In the genomic region with DNA sequence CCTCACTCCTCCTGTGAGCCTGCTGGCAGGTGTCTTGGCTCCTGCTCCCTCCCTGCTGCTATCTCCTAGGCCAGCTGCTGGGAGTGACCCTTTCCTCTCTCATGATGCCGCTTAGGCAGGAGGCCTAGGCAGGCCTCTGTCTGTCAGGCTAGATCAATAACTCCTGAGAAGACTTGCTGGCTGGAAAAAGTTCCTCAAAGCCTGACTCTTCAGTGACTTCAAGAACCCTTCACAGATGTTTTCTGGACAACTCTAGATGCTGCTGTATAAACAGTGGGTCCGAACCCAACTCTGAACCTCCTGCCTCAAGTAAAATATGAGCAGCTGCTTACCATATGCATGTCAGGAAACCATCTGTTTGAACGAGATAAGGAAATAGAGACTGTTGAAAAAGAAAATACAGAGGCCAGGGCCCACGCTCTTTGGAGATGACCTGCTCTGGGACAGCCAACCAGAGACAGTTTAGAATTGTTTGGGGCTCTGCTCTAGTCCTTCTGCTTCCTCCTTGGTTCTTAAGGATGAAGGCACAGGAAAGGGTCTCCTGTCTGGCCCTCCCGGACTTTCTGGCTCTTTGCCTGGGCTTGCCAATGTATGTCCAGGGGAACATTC, we compare ENCODE assay signal across 13 mouse cellular contexts. TPM values are rescaled to one million over a fixed set of nuclear protein-coding genes. Genes with fewer than 3 reads are reported as not detected.
DNase-seq lines count a peak whose midpoint lies in the region; ATAC-seq lines count a peak whose summit lies in the region.
"Had no signal": no experiment of that assay in that cellular context is flagged by ENCODE, and none has a peak within 500 bp of the region (broad histone marks: within the 10 kb centered on the region; RNA-seq: fewer than 3 reads in every experiment).

A gene (minus strand): TSS at position 340 of the 609 bp plus-strand sequence.

- 0 out of 2 replicates have a peak within 1 kb of the TSS, but pooled peaks have one; percentile 8 for H3K27ac ChIP-seq in forebrain, embryonic 12.5 days
- no peak within 1 kb of the TSS for H3K27ac ChIP-seq in forebrain, embryonic 13.5 days
- H3K27ac ChIP-seq in midbrain, embryonic 12.5 days (replicated peaks) = 0 out of 2 replicates have a peak within 1 kb of the TSS, but pooled peaks have one; percentile 2
- no peak within 1 kb of the TSS for H3K27ac ChIP-seq in midbrain, embryonic 13.5 days
- peak within 1 kb of the TSS; percentile 97 for H3K27ac ChIP-seq in liver, embryonic 15.5 days (replicated peaks)
- no peak within 1 kb of the TSS for H3K27ac ChIP-seq in neural tube, embryonic 15.5 days (replicated peaks)
- H3K27ac ChIP-seq in hindbrain, embryonic 13.5 days = no peak within 1 kb of the TSS

- H3K36me3 ChIP-seq in forebrain, embryonic 12.5 days (replicated peaks) = no peaks in the 10 kb centered on the region
- H3K36me3 ChIP-seq in forebrain, embryonic 13.5 days (ENCODE audit: poor library complexity, severe bottlenecking) = no peaks in the 10 kb centered on the region
- H3K36me3 ChIP-seq in midbrain, embryonic 12.5 days = no peaks in the 10 kb centered on the region
- no peaks in the 10 kb centered on the region for H3K36me3 ChIP-seq in midbrain, embryonic 13.5 days
- H3K36me3 ChIP-seq in liver, embryonic 15.5 days (replicated peaks) = peaks cover 38% of the 10 kb centered on the region
- H3K36me3 ChIP-seq in neural tube, embryonic 15.5 days = no peaks in the 10 kb centered on the region
- H3K36me3 ChIP-seq in hindbrain, embryonic 13.5 days = no peaks in the 10 kb centered on the region

- H3K4me2 ChIP-seq in forebrain, embryonic 12.5 days = no peak within 1 kb of the TSS
- no peak within 1 kb of the TSS for H3K4me2 ChIP-seq in forebrain, embryonic 13.5 days
- H3K4me2 ChIP-seq in midbrain, embryonic 12.5 days (replicated peaks) = no peak within 1 kb of the TSS
- no peak within 1 kb of the TSS for H3K4me2 ChIP-seq in midbrain, embryonic 13.5 days (replicated peaks)
- H3K4me2 ChIP-seq in liver, embryonic 15.5 days = peak within 1 kb of the TSS; percentile 66
- H3K4me2 ChIP-seq in neural tube, embryonic 15.5 days = no peak within 1 kb of the TSS
- H3K4me2 ChIP-seq in hindbrain, embryonic 13.5 days = no peak within 1 kb of the TSS

- H3K9ac ChIP-seq in forebrain, embryonic 12.5 days = no peak within 1 kb of the TSS
- H3K9ac ChIP-seq in forebrain, embryonic 13.5 days = no peak within 1 kb of the TSS
- no peak within 1 kb of the TSS for H3K9ac ChIP-seq in midbrain, embryonic 12.5 days (replicated peaks)
- no peak within 1 kb of the TSS for H3K9ac ChIP-seq in midbrain, embryonic 13.5 days (replicated peaks)
- H3K9ac ChIP-seq in liver, embryonic 15.5 days = peak within 1 kb of the TSS; percentile 75
- no peak within 1 kb of the TSS for H3K9ac ChIP-seq in neural tube, embryonic 15.5 days (replicated peaks)
- H3K9ac ChIP-seq in hindbrain, embryonic 13.5 days = no peak within 1 kb of the TSS

- no peak within 1 kb of the TSS for H3K4me3 ChIP-seq in forebrain, embryonic 12.5 days (replicated peaks)
- H3K4me3 ChIP-seq in forebrain, embryonic 13.5 days = no peak within 1 kb of the TSS
- H3K4me3 ChIP-seq in midbrain, embryonic 12.5 days = no peak within 1 kb of the TSS
- H3K4me3 ChIP-seq in midbrain, embryonic 13.5 days (replicated peaks) = no peak within 1 kb of the TSS
- peak within 1 kb of the TSS; percentile 66 for H3K4me3 ChIP-seq in liver, embryonic 15.5 days (replicated peaks)
- no peak within 1 kb of the TSS for H3K4me3 ChIP-seq in neural tube, embryonic 15.5 days (replicated peaks)
- no peak within 1 kb of the TSS for H3K4me3 ChIP-seq in hindbrain, embryonic 13.5 days

- H3K9me3 ChIP-seq in forebrain, embryonic 12.5 days = no peaks in the 10 kb centered on the region
- no peaks in the 10 kb centered on the region for H3K9me3 ChIP-seq in forebrain, embryonic 13.5 days (replicated peaks)
- no peaks in the 10 kb centered on the region for H3K9me3 ChIP-seq in midbrain, embryonic 12.5 days
- no peaks in the 10 kb centered on the region for H3K9me3 ChIP-seq in midbrain, embryonic 13.5 days
- no peaks in the 10 kb centered on the region for H3K9me3 ChIP-seq in liver, embryonic 15.5 days (replicated peaks)
- no peaks in the 10 kb centered on the region for H3K9me3 ChIP-seq in neural tube, embryonic 15.5 days (replicated peaks)
- H3K9me3 ChIP-seq in hindbrain, embryonic 13.5 days = no peaks in the 10 kb centered on the region

- H3K27me3 ChIP-seq in forebrain, embryonic 12.5 days = no peaks in the 10 kb centered on the region
- H3K27me3 ChIP-seq in forebrain, embryonic 13.5 days = no peaks in the 10 kb centered on the region
- H3K27me3 ChIP-seq in midbrain, embryonic 12.5 days = no peaks in the 10 kb centered on the region
- no peaks in the 10 kb centered on the region for H3K27me3 ChIP-seq in midbrain, embryonic 13.5 days
- H3K27me3 ChIP-seq in liver, embryonic 15.5 days = no peaks in the 10 kb centered on the region
- no peaks in the 10 kb centered on the region for H3K27me3 ChIP-seq in neural tube, embryonic 15.5 days (replicated peaks)
- H3K27me3 ChIP-seq in hindbrain, embryonic 13.5 days = no peaks in the 10 kb centered on the region

- WGBS in forebrain, embryonic 12.5 days = 74% methylated on average over 5 of the region's 5 CpGs
- WGBS in forebrain, embryonic 13.5 days = 78% methylated on average over 5 of the region's 5 CpGs
- 66% methylated on average over 5 of the region's 5 CpGs for WGBS in midbrain, embryonic 12.5 days
- 75% methylated on average over 5 of the region's 5 CpGs for WGBS in midbrain, embryonic 13.5 days
- WGBS in liver, embryonic 15.5 days (ENCODE audit: insufficient replicate concordance) = 9% methylated on average over 5 of the region's 5 CpGs
- 80% methylated on average over 5 of the region's 5 CpGs for WGBS in neural tube, embryonic 15.5 days
- WGBS in hindbrain, embryonic 13.5 days = 72% methylated on average over 5 of the region's 5 CpGs

- DNase-seq in testis, postnatal 14 days (ENCODE audit: low spot score) = no peak
- DNase-seq: B cell, adult 2 months; lung, postnatal 10 days; right cerebral cortex, postnatal 25 days had no signal

- ATAC-seq in forebrain, embryonic 12.5 days (ENCODE audit: low FRiP score) = no peak
- ATAC-seq in forebrain, embryonic 13.5 days = no peak
- ATAC-seq in midbrain, embryonic 12.5 days (ENCODE audit: low FRiP score, low read depth) = no peak
- ATAC-seq in midbrain, embryonic 13.5 days = no peak
- peak; percentile 99 for ATAC-seq in liver, embryonic 15.5 days (ENCODE audit: insufficient read depth)
- no peak for ATAC-seq in neural tube, embryonic 15.5 days (ENCODE audit: low FRiP score)
- no peak for ATAC-seq in hindbrain, embryonic 13.5 days (ENCODE audit: low FRiP score)
- ATAC-seq: forebrain, embryonic 16.5 days had no signal

- H3K4me1 ChIP-seq in forebrain, embryonic 12.5 days = no peaks in the 10 kb centered on the region
- no peaks in the 10 kb centered on the region for H3K4me1 ChIP-seq in forebrain, embryonic 13.5 days
- no peaks in the 10 kb centered on the region for H3K4me1 ChIP-seq in midbrain, embryonic 12.5 days
- no peaks in the 10 kb centered on the region for H3K4me1 ChIP-seq in midbrain, embryonic 13.5 days (replicated peaks)
- peaks cover 49% of the 10 kb centered on the region for H3K4me1 ChIP-seq in liver, embryonic 15.5 days (replicated peaks)
- no peaks in the 10 kb centered on the region for H3K4me1 ChIP-seq in neural tube, embryonic 15.5 days
- H3K4me1 ChIP-seq in hindbrain, embryonic 13.5 days (replicated peaks) = no peaks in the 10 kb centered on the region

RNA-seq across cellular contexts. Expression of the gene that starts here (rescaled TPM):
- polyA plus RNA-seq in forebrain, embryonic 12.5 days (2016; fragmentation: Nextera tagmentation; extraction: Ambion mirVana) = 3.9 and 4.4 TPM in 2 replicates
- polyA plus RNA-seq in forebrain, embryonic 13.5 days (2015; fragmentation: Nextera tagmentation; extraction: Ambion mirVana) = 0.59 and 0.67 TPM in 2 replicates
- 4.0 and 5.5 TPM in 2 replicates for polyA plus RNA-seq in midbrain, embryonic 12.5 days (2016; fragmentation: Nextera tagmentation; extraction: Ambion mirVana)
- 0.98 and 1.1 TPM in 2 replicates for polyA plus RNA-seq in midbrain, embryonic 13.5 days (2015; fragmentation: Nextera tagmentation; extraction: Ambion mirVana)
- 161 and 174 TPM in 2 replicates for polyA plus RNA-seq in liver, embryonic 15.5 days (2015; fragmentation: Nextera tagmentation; extraction: Ambion mirVana)
- polyA plus RNA-seq in neural tube, embryonic 15.5 days (2015; fragmentation: Nextera tagmentation; extraction: Ambion mirVana) = 0.37 and 0.75 TPM in 2 replicates
- polyA plus RNA-seq in hindbrain, embryonic 13.5 days (2015; fragmentation: Nextera tagmentation; extraction: Ambion mirVana) = 0.47 and 0.48 TPM in 2 replicates
- polyA plus RNA-seq: cortical plate, adult 2 months had no signal

Comparison
In these comparisons a context has a peak if more than half of its experiments do, and no peak if none do; other contexts are left out.
1. RNA of the gene that starts here (polyA plus RNA-seq): 161 to 174 TPM in liver, embryonic 15.5 days; 4.0 to 5.5 TPM in midbrain, embryonic 12.5 days, 3.9 to 4.4 TPM in forebrain, embryonic 12.5 days, 0.98 to 1.1 TPM in midbrain, embryonic 13.5 days, 0.37 to 0.75 TPM in neural tube, embryonic 15.5 days, 0.59 to 0.67 TPM in forebrain, embryonic 13.5 days and 0.47 to 0.48 TPM in hindbrain, embryonic 13.5 days; every median in the first group is over 10 times any median in the second.
2. H3K27ac ChIP-seq: peak in forebrain, embryonic 12.5 days (single experiment), midbrain, embryonic 12.5 days (single experiment) and liver, embryonic 15.5 days (single experiment); none in forebrain, embryonic 13.5 days (single experiment), midbrain, embryonic 13.5 days (single experiment), neural tube, embryonic 15.5 days (single experiment) and hindbrain, embryonic 13.5 days (single experiment).